Mouse (Mus musculus) cerebellum, adult 2 months (tissue): Measurements from ENCODE around the gene Zp1. TPM values are rescaled to one million over a fixed set of nuclear protein-coding genes. Genes with fewer than 3 reads are reported as not detected.

Experiments used
- DNase-seq, 2 experiments: peaks; one replicate each; pipeline ENCODE4 v3.0.0; 2021
- H3K27ac ChIP-seq: fragments of 200-500 bp; 2 replicates; pipeline ENCODE4 v1.5.1; 2012; ENCODE audit warnings: low read length, control low read depth, inconsistent platforms; ENCODE audit not compliant: insufficient read depth
- H3K27me3 ChIP-seq: fragments of 200-500 bp; 2 replicates; pipeline ENCODE4 v1.6.1; 2012; ENCODE audit warnings: inconsistent platforms, mild to moderate bottlenecking, low read length, moderate library complexity; ENCODE audit not compliant: control insufficient read depth, insufficient read depth
- H3K4me1 ChIP-seq: fragments of 200-500 bp; 2 replicates; pipeline ENCODE4 v1.6.1; 2011; ENCODE audit warnings: low read length; ENCODE audit not compliant: control insufficient read depth, insufficient read depth
- H3K4me3 ChIP-seq: fragments of 200-500 bp; replicated peaks from 2 replicates; pipeline ENCODE3; 2011; ENCODE audit warnings: mild to moderate bottlenecking, low read depth, low read length, control low read depth; ENCODE audit not compliant: insufficient read depth
- CTCF ChIP-seq: fragments of 200-500 bp; IDR thresholded peaks from 2 replicates; pipeline ENCODE4 v1.5.1; 2011; ENCODE audit warnings: low read depth, mild to moderate bottlenecking, control low read depth, low read length, moderate library complexity, borderline replicate concordance; ENCODE audit not compliant: insufficient read depth
- POLR2A ChIP-seq: fragments of 200-500 bp; IDR thresholded peaks from 2 replicates; pipeline ENCODE4 v1.6.1; 2011; ENCODE audit warnings: low read length, control low read depth, borderline replicate concordance; ENCODE audit not compliant: insufficient read depth
- WGBS: fragments of 180-500 bp; shearing (Covaris S2); methylation state at CpG from one replicate; pipeline ENCODE4 v1.1.7; 2018; 5-methylcytosine and 5-hydroxymethylcytosine counted together
- polyA plus RNA-seq: library from polyadenylated mRNA; depleted of rRNA; stranded (reverse); fragments of >200 nt; gene quantifications from 2 replicates; pipeline ENCODE4 v1.2.3, GENCODE M21; 2012

The Zp1 gene
- polyA plus RNA-seq, 1 experiment: not detected

DNA sequence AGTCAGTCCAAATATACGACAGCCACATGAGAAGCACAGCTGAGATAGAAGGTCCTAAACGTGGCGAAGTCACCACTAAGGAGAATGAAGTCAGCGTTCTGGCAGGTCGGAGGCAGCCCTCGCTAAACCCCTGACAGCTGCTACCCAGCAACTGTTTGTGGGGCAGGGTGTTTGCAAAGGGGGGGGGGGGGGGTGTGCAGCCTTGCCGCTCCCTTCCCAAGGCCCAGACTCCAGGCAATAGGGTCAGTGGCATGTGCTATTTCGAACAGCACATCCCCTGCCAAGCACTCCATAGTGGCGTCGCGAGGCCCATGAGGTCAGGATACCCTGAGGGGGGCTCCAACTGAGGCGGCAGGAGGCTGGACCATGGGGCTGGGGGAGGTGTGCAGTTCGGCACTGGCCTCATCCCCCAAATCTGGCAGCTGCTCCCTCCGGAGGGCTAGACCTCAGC, 39.4 kb downstream of the Zp1 start:
- Histone ChIP-seq H3K4me3 (peak overlapping the region; percentile 89), H3K27me3 (no peaks in the 10 kb centered on the region), H3K4me1 (peaks cover 27% of the 10 kb centered on the region), H3K27ac (peak overlapping the region; percentile 74)
- TF ChIP-seq CTCF (no peak), POLR2A (no peak)
- WGBS: 0% methylated on average over 14 of the region's 14 CpGs
- DNase-seq: no peak

DNA sequence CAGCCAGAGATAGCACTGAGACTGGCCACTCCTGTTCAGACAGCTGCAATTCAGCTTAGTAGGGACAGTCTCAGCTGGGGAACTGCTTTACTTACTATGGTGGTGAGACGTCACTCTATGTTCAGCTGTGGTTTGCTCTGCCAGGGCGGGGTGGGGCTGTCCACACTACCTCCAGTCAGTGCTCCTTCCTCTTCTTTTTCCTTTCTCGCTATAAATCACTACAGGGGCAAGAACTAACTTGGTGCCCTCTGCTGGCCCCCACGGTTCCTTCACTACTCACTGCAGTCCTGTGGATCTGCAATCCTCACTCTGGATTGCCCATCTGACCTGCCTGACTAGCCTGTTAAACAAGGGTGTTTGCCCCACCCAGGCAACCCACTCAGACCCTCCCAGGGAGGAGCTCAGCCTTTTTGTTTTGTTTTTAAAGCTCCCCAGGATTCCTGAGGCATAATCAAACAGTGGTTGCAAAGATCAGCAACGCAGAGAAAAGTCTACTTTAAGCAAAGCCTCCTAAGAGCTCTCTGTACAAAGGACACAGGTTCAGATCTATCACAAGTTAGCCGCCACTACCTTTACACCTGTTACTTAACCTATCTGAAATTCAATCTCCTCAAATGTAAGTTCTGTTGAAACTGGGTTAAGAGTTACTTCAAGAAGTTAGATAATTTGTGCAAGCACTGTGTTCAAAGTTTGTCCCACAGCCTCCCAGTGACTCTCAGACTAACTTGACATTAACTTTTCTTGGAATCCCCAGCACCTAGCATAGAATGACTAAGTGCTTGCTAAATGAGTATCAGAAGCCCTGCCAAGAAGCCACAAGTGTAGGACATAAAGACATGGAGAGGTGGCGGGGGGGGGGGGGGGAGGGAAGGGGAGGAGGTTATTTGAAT, 40.1 kb downstream of the Zp1 start:
- no peak for TF ChIP-seq POLR2A
- TF ChIP-seq CTCF: peak; percentile 56; the same call in 1 of the 2 replicates

GRCm38 (mm10) chr19:10878201-10878837, 42.1 kb downstream of the Zp1 start:
- H3K27ac ChIP-seq: peak overlapping the region; percentile 89
- no peak for TF ChIP-seq CTCF
- TF ChIP-seq POLR2A: no peak

More for the DNA sequence above, 40.1 kb downstream of the Zp1 start:
- peak overlapping the region; percentile 89 for H3K4me3 ChIP-seq
- no peaks in the 10 kb centered on the region for H3K27me3 ChIP-seq
- peaks cover 29% of the 10 kb centered on the region for H3K4me1 ChIP-seq
- DNase-seq: peak; percentile 76 to 77
- 8% methylated on average over 7 of the region's 7 CpGs for WGBS
- H3K27ac ChIP-seq: peak overlapping the region; percentile 83

GRCm38 (mm10) chr19:10871328-10871961, 49.0 kb downstream of the Zp1 start:
- no peak for TF ChIP-seq POLR2A
- TF ChIP-seq CTCF: no peak
- peak; percentile 66 to 69 for DNase-seq
- H3K4me1 ChIP-seq: peaks cover 36% of the 10 kb centered on the region
- peak overlapping the region; percentile 58 for H3K27ac ChIP-seq
- no peaks in the 10 kb centered on the region for H3K27me3 ChIP-seq
- no peak overlapping the region for H3K4me3 ChIP-seq
- 19% methylated on average over 14 of the region's 14 CpGs for WGBS

More at GRCm38 (mm10) chr19:10878201-10878837, 42.1 kb downstream of the Zp1 start:
- DNase-seq: peak; percentile 79 to 90
- Histone ChIP-seq H3K27me3 (no peaks in the 10 kb centered on the region), H3K4me3 (peak overlapping the region; percentile 11), H3K4me1 (peaks cover 35% of the 10 kb centered on the region)
- 10% methylated on average over 7 of the region's 7 CpGs for WGBS

GRCm38 (mm10) chr19:10870676-10871075, 49.8 kb downstream of the Zp1 start:
- H3K4me3 ChIP-seq: peak overlapping the region; percentile 14
- WGBS: 54% methylated on average over 3 of the region's 3 CpGs
- H3K4me1 ChIP-seq: peaks cover 36% of the 10 kb centered on the region
- peak in 1 of 2 experiments; percentile 45 for DNase-seq
- H3K27me3 ChIP-seq: no peaks in the 10 kb centered on the region
- peak overlapping the region; percentile 58 for H3K27ac ChIP-seq
- TF ChIP-seq CTCF (no peak), POLR2A (no peak)

DNA sequence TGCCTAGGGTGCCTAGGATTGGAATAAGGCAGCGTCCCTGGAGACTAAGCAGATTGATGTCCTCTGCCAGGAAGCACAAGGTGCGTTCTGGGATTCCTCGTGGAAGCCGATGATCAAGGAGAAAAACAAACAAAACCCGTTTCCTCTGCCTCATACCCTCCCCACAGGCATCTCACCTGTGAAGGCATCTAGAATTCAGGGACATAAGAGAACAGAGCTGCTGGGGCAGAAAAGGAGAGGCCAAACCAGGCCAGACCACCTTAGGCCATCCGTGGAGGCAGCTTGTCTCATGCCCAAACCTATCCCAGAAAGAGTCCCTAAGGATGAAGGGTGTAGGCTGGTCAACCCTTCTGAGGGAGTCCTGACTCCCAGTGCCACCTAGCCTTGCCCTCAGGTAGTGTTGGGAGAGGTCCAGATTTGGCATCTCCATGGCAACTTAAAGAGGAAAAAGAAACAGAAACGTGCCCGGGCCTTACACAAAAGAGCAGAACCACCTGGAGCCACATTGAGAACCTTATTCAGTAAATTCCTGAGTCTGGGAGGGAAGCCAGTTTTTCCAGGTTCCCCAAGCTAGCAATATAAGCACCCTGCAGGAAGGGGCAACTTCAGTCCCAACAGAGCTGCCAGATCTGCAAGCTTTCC, 50.4 kb downstream of the Zp1 start, which contains the start of gene Tmem132a:
TSS of gene Tmem132a (minus strand) at position 55 of the 642 bp plus-strand sequence.
- WGBS: 1% methylated on average over 8 of the region's 8 CpGs
- peak in 1 of 2 experiments; percentile 84 for DNase-seq
- Histone ChIP-seq H3K4me1 (peaks cover 38% of the 10 kb centered on the region), H3K27ac (peak within 1 kb of the TSS; percentile 91), H3K4me3 (peak within 1 kb of the TSS; percentile 99), H3K27me3 (no peaks in the 10 kb centered on the region)
- TF ChIP-seq CTCF: peak; percentile 26; the same call in 1 of the 2 replicates
- TF ChIP-seq POLR2A: no peak; the same call in 1 of the 2 replicates

- peak; percentile 93 to 94 for DNase-seq
- TF ChIP-seq CTCF (no peak), POLR2A (peak; percentile 97)
- under 1% methylated on average over 43 of the region's 43 CpGs for WGBS
- peak overlapping the region; percentile 99 for H3K4me3 ChIP-seq
- H3K27ac ChIP-seq: peak overlapping the region; percentile 91
- H3K27me3 ChIP-seq: no peaks in the 10 kb centered on the region
- H3K4me1 ChIP-seq: peaks cover 42% of the 10 kb centered on the region
These were observed 51.1 kb downstream of the Zp1 start for GRCm38 (mm10) chr19:10869241-10869885.
